Mouse (Mus musculus) MEL (cell line): ENCODE measurements at regions not wholly inside any gene's neighbourhood (a gene's known extent, or its start where the extent isn't known, plus 50 kb on each side); places are given as distances from the start of the nearest gene placed in this dataset.

Source experiments
- BHLHE40 ChIP-seq: IDR thresholded peaks from 2 replicates; pipeline ENCODE4 v1.6.1; 2012; ENCODE audit warnings: low read depth, mild to moderate bottlenecking, inconsistent platforms, low read length, improper control_type of control experiment, borderline replicate concordance
- CHD2 ChIP-seq: IDR thresholded peaks from 2 replicates; pipeline ENCODE4 v1.6.1; 2011; ENCODE audit warnings: low read length, improper control_type of control experiment
- CTCF ChIP-seq, 3 experiments: IDR thresholded peaks in 2 of 3; conservative IDR thresholded peaks in 1 of 3; 2 replicates each; pipeline ENCODE4 v1.5.1; 2011 to 2012; ENCODE audit warnings: low read length in 3 of 3, low read depth in 2 of 3, mild to moderate bottlenecking in 2 of 3, improper control_type of control experiment in 1 of 3, inconsistent platforms in 1 of 3, mixed read lengths in 1 of 3, moderate library complexity in 1 of 3; ENCODE audit not compliant: control insufficient read depth in 1 of 3, insufficient read depth in 1 of 3, poor library complexity in 1 of 3, severe bottlenecking in 1 of 3
- GATA1 ChIP-seq: IDR thresholded peaks from 2 replicates; pipeline ENCODE4 v1.6.1; 2011; ENCODE audit warnings: low read depth, low read length, improper control_type of control experiment
- JUND ChIP-seq: IDR thresholded peaks from 2 replicates; pipeline ENCODE4 v1.6.1; 2011; ENCODE audit warnings: low read depth, mild to moderate bottlenecking, improper control_type of control experiment, low read length
- KAT2A ChIP-seq: conservative IDR thresholded peaks from 2 replicates; pipeline ENCODE4 v1.6.1; 2012; ENCODE audit warnings: low read depth, low read length, improper control_type of control experiment, inconsistent platforms
- MAX ChIP-seq: IDR thresholded peaks from 2 replicates; pipeline ENCODE4 v1.6.1; 2011; ENCODE audit warnings: low read length, improper control_type of control experiment
- POLR2A ChIP-seq, 2 experiments: IDR thresholded peaks; 2 replicates each; pipeline ENCODE4 v1.6.1; 2011 to 2012; ENCODE audit warnings: low read length in 2 of 2, mild to moderate bottlenecking in 2 of 2, control low read depth in 1 of 2, improper control_type of control experiment in 1 of 2, low read depth in 1 of 2, moderate library complexity in 1 of 2; ENCODE audit not compliant: control insufficient read depth in 1 of 2, insufficient read depth in 1 of 2, poor library complexity in 1 of 2
- RAD21 ChIP-seq: IDR thresholded peaks from 2 replicates; pipeline ENCODE4 v1.6.1; 2011; ENCODE audit warnings: mild to moderate bottlenecking, low read depth, low read length, improper control_type of control experiment
- TAL1 ChIP-seq: IDR thresholded peaks from 2 replicates; pipeline ENCODE4 v1.6.1; 2012; ENCODE audit warnings: mild to moderate bottlenecking, inconsistent platforms, low read length, moderate library complexity, mixed read lengths
- UBTF ChIP-seq: IDR thresholded peaks from 2 replicates; pipeline ENCODE4 v1.6.1; 2012; ENCODE audit warnings: low read depth, mild to moderate bottlenecking, inconsistent platforms, low read length, improper control_type of control experiment, moderate library complexity, borderline replicate concordance; ENCODE audit not compliant: insufficient read depth

- TF ChIP-seq GATA1 (no peak), POLR2A (IDR thresholded peaks at IDR 0.05; ENCODE audit: control insufficient read depth in 1 of 2, insufficient read depth in 1 of 2, low read depth in 1 of 2, low read length in 2 of 2, poor library complexity in 1 of 2) (no peak), CTCF (IDR thresholded peaks at IDR 0.05 in 2 of 3, conservative IDR thresholded peaks at IDR 0.05 in 1 of 3; ENCODE audit: control insufficient read depth in 1 of 3, insufficient read depth in 1 of 3, low read depth in 2 of 3, low read length in 3 of 3, poor library complexity in 1 of 3, severe bottlenecking in 1 of 3) (no peak), CHD2 (no peak), UBTF (no peak), MAX (no peak), TAL1 (no peak), RAD21 (no peak), JUND (no peak), KAT2A (no peak), BHLHE40 (no peak)
Observed at GRCm38 (mm10) chr10:60928164-60928563, 96.8 kb upstream of the Unc5b start.
